Mouse (Mus musculus) lung, embryonic 14.5 days (tissue): ENCODE results near the gene Jchain. TPM values are rescaled to one million over a fixed set of nuclear protein-coding genes. Genes with fewer than 3 reads are reported as not detected.
A peak's percentile ranks its signal among the peaks of the same experiment; 100 is the strongest.
"Not testable (repeated sequence)": the region's sequence is repeated elsewhere in the genome, so short reads cannot be mapped to it uniquely, and the experiment has no call there.

Experiments
- ATAC-seq: fragments of 200-750 bp; cut with Nextera tagmentation; 2 replicates; pipeline ENCODE4 v1.8.0; 2017; ENCODE audit warnings: mild to moderate bottlenecking, moderate TSS enrichment, moderate library complexity; ENCODE audit not compliant: insufficient read depth
- DNase-seq: peaks from one replicate; pipeline ENCODE4 v3.0.0-alpha.2; 2015
- H3K27ac ChIP-seq: fragments of 300-500 bp; sonication (generic); 2 replicates; pipeline ENCODE4 v1.5.1; 2014; ENCODE audit warnings: low read depth, mild to moderate bottlenecking, moderate library complexity
- H3K27me3 ChIP-seq: fragments of 300-500 bp; sonication (generic); 2 replicates; pipeline ENCODE4 v1.6.1; 2014; ENCODE audit warnings: low read length, control low read depth; ENCODE audit not compliant: insufficient read depth
- H3K36me3 ChIP-seq: fragments of 300-500 bp; sonication (generic); 2 replicates; pipeline ENCODE4 v1.6.1; 2014; ENCODE audit warnings: control low read depth; ENCODE audit not compliant: insufficient read depth
- H3K4me1 ChIP-seq: fragments of 300-500 bp; sonication (generic); 2 replicates; pipeline ENCODE4 v1.6.1; 2014; ENCODE audit warnings: antibody characterized with exemption, control low read depth; ENCODE audit not compliant: insufficient read depth
- H3K4me2 ChIP-seq: fragments of 300-500 bp; sonication (generic); 2 replicates; pipeline ENCODE4 v1.6.1; 2014; ENCODE audit warnings: mild to moderate bottlenecking
- H3K4me3 ChIP-seq: fragments of 300-500 bp; sonication (generic); 2 replicates; pipeline ENCODE4 v1.5.1; 2014; ENCODE audit warnings: low read depth, low read length
- H3K9ac ChIP-seq: fragments of 300-500 bp; sonication (generic); 2 replicates; pipeline ENCODE4 v1.6.1; 2014
- H3K9me3 ChIP-seq: fragments of 300-500 bp; sonication (generic); 2 replicates; pipeline ENCODE4 v1.6.1; 2016; ENCODE audit warnings: low read depth, low read length, control low read depth
- CTCF ChIP-seq: IDR thresholded peaks from 2 replicates; pipeline ENCODE4 v1.5.1; 2016; ENCODE audit warnings: antibody characterized with exemption, low read depth
- WGBS: fragments of 180-500 bp; shearing (Covaris S2); extraction: QIAGEN DNeasy Blood & Tissue Kit; methylation state at CpG from one replicate; pipeline ENCODE4 v1.1.7; 2014; 5-methylcytosine and 5-hydroxymethylcytosine counted together
- polyA plus RNA-seq: library from polyadenylated mRNA; unstranded; fragments of >200 nt; fragmentation: Nextera tagmentation; extraction: Ambion mirVana; gene quantifications from 2 replicates; pipeline ENCODE4 v1.2.1, GENCODE M21; 2014

Jchain gene
- polyA plus RNA-seq, 1 experiment from 2014 or later, result not detected

DNA sequence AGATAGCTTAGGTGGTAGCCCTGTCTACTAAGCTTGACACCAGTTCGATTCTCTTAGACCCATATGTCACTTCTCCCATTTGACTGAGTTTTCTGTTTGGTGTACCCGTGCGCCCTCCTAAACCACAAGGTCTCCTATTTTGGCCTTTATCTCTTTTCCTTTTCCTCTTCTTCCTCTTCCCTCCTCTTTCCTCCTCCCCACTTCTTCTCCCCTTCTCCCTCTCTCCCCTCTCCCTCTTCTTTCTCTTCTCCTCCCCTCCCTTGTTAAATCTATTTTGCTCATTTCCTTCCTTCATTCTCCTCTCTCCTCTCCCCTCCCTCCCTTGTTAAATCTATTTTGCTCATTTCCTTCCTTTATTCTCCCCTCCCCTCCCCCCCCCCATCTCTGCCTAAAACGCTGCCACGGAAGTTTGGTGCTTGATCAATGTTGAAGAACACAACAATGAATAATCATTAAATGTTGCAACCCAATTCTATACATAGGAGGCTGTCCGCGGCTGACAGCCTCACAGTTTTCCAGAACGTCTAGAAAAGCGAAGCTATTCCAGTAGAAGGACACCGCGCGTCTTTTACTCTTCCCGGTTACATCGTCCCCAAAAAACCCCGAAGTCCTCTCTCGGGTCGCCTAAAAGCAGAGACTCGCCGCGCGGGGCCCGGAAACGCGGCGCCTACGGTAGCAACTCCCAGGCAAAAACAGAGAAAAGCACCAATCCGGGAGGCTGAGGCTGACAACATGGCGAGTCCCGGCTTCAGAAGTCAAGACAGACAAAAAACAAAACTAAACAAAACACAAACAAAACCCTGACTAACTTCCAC, 25.8 kb upstream of the Jchain start:
- Histone ChIP-seq H3K27ac (peak overlapping the region; percentile 91), H3K9ac (peak overlapping the region; percentile 71), H3K4me2 (peak overlapping the region; percentile 63), H3K27me3 (no peaks in the 10 kb centered on the region), H3K9me3 (no peaks in the 10 kb centered on the region), H3K4me1 (peaks cover 11% of the 10 kb centered on the region), H3K36me3 (peaks cover 16% of the 10 kb centered on the region), H3K4me3 (peak overlapping the region; percentile 72)
- ATAC-seq, result peak; percentile 69
- no peak for DNase-seq
- no peak for TF ChIP-seq CTCF
- WGBS, result 8% methylated on average over 29 of the region's 29 CpGs

DNA sequence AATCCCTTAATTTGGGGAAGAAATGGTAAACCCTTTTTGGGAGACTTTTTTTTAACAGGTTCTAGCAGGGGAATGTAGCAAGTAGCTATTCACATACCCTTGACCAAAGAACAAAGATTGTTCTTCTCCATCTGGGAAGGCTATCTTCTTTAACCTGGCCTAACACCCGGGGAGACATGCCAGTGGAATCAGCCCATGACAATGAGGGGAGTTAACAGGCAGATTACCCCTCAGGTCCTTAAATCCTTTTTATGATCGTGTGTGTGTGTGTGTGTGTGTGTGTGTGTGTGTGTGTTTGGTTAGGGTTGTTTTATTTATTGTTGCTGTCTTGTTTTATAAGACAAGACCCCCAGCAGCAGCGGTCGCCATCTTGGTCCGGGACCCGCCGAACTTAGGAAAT, 17.8 kb upstream of the Jchain start:
- Histone ChIP-seq H3K4me3 (no peak overlapping the region), H3K27me3 (no peaks in the 10 kb centered on the region), H3K9me3 (no peaks in the 10 kb centered on the region), H3K27ac (no peak overlapping the region), H3K36me3 (no peaks in the 10 kb centered on the region), H3K4me1 (no peaks in the 10 kb centered on the region), H3K4me2 (no peak overlapping the region), H3K9ac (no peak overlapping the region)
- ATAC-seq (no peak), DNase-seq (no peak)
- 81% methylated on average over 7 of the region's 7 CpGs for WGBS
- TF ChIP-seq CTCF, result no peak

- not testable (repeated sequence) for ATAC-seq, H3K36me3 ChIP-seq, H3K4me1 ChIP-seq, H3K9me3 ChIP-seq, H3K27ac ChIP-seq, H3K4me3 ChIP-seq, H3K4me2 ChIP-seq, DNase-seq, H3K27me3 ChIP-seq, H3K9ac ChIP-seq
- 84% methylated on average over 1 of the region's 1 CpGs for WGBS
Observed at GRCm38 (mm10) chr5:88544411-88544810, 16.7 kb upstream of the Jchain start.

DNA sequence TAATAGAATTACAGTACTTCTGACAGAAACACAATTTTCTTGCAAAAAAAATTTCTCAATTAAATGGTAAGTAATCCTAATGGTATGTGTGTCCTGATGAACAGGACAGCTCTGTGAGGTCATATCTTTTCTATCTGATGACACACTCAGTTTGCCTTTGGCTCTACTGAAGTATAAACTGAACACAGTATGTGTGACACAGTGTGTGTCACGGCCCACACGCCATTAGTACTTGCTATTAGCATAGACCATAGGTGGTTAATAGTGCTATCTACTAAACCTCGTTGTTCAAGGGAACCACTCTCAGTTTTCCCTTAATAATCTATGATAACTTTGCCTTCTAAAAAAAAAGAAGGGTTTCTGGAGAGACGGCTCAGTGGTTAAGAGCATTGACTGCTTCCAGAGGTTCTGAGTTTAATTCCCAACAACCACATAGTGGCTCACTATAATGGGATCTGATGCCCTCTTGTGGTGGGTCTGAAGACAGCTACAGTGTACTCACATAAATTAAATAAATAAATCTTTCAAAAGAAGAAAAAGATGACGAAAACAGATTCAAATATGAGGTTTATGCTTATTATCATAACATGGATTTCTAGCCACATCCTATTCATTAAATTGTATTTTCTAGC, 15.1 kb upstream of the Jchain start:
- peak; percentile 86; the same call in 1 of the 2 replicates for ATAC-seq
- WGBS, result 52% methylated on average over 5 of the region's 5 CpGs
- H3K4me2 ChIP-seq, result no peak overlapping the region

DNA sequence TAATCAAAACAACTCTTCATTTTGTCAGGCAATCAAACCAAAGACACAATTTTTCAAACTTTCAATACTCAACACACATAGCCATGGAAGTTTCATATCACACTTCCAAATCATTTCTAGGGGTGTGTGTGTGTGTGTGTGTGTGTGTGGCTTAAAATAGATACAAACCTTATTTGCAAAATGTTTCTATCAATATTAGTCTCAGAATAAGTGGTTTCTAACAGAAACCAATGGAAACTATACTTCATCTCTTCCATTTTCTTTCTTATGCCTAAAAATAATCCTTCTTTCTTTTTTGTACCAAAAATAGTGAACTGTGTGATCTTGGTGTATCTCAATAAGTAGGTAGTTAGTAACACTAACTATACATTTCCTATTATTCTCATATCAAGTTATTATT, 13.2 kb upstream of the Jchain start:
- ATAC-seq, result no peak
- Histone ChIP-seq H3K9ac (no peak overlapping the region), H3K4me1 (no peaks in the 10 kb centered on the region), H3K27ac (no peak overlapping the region), H3K4me3 (no peak overlapping the region), H3K27me3 (no peaks in the 10 kb centered on the region), H3K36me3 (no peaks in the 10 kb centered on the region), H3K4me2 (no peak overlapping the region), H3K9me3 (no peaks in the 10 kb centered on the region)
- no peak for TF ChIP-seq CTCF
- no peak for DNase-seq

More for the DNA sequence above, 15.1 kb upstream of the Jchain start:
- H3K4me3 ChIP-seq, result no peak overlapping the region
- TF ChIP-seq CTCF, result peak; percentile 71
- H3K4me1 ChIP-seq, result no peaks in the 10 kb centered on the region
- no peaks in the 10 kb centered on the region for H3K9me3 ChIP-seq
- peak; percentile 80 for DNase-seq
- H3K36me3 ChIP-seq, result no peaks in the 10 kb centered on the region
- no peak overlapping the region for H3K9ac ChIP-seq
- H3K27me3 ChIP-seq, result no peaks in the 10 kb centered on the region
- no peak overlapping the region for H3K27ac ChIP-seq

DNA sequence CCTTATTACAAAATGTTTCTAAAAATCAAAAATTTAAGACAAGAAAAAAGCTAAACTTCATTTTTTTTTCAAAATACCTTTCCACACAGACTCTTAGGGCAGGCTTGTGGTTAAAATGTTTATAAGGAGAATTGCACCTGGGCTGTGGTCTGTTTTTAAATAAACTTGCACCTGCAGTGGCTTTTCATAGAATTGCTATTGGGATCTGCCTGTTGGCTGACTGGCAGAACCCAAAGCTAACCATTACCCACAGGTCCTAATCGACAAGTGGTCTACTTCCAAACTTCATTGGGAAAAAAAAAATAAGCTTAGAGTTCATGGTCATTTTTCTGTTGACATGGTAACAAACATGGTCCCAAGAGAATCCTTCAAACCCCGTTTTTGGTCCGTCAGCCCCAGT, 7.0 kb upstream of the Jchain start:
- Histone ChIP-seq H3K27ac (no peak overlapping the region), H3K4me3 (no peak overlapping the region), H3K27me3 (no peaks in the 10 kb centered on the region), H3K36me3 (no peaks in the 10 kb centered on the region), H3K4me1 (no peaks in the 10 kb centered on the region), H3K9me3 (no peaks in the 10 kb centered on the region), H3K4me2 (no peak overlapping the region), H3K9ac (no peak overlapping the region)
- 65% methylated on average over 3 of the region's 3 CpGs for WGBS
- TF ChIP-seq CTCF, result no peak
- DNase-seq (no peak), ATAC-seq (no peak)

- H3K9ac ChIP-seq, result no peak overlapping the region
- peak; percentile 33 for DNase-seq
Observed at GRCm38 (mm10) chr5:88530908-88531307, 3.2 kb upstream of the Jchain start.

More at GRCm38 (mm10) chr5:88530908-88531307, 3.2 kb upstream of the Jchain start:
- Histone ChIP-seq H3K9me3 (no peaks in the 10 kb centered on the region), H3K4me1 (no peaks in the 10 kb centered on the region), H3K4me3 (no peak overlapping the region), H3K36me3 (no peaks in the 10 kb centered on the region), H3K4me2 (no peak overlapping the region), H3K27ac (no peak overlapping the region), H3K27me3 (no peaks in the 10 kb centered on the region)
- ATAC-seq, result no peak
- WGBS, result 63% methylated on average over 1 of the region's 1 CpGs
- no peak for TF ChIP-seq CTCF
